Mouse (Mus musculus) CH12F3 (cell line): ENCODE measurements at regions not wholly inside any gene's neighbourhood (a gene's known extent, or its start where the extent isn't known, plus 50 kb on each side); places are given as distances from the start of the nearest gene placed in this dataset.
"Not testable (repeated sequence)": the region's sequence is repeated elsewhere in the genome, so short reads cannot be mapped to it uniquely, and the experiment has no call there.

ENCODE experiments used
- in situ Hi-C: fragments of 300-500 bp; cut with MboI; formaldehyde crosslinking; loops from 2 replicates; pipeline ENCODE4 v1.14.3; 2020; ENCODE audit warnings: low sequenced_read_pairs

DNA sequence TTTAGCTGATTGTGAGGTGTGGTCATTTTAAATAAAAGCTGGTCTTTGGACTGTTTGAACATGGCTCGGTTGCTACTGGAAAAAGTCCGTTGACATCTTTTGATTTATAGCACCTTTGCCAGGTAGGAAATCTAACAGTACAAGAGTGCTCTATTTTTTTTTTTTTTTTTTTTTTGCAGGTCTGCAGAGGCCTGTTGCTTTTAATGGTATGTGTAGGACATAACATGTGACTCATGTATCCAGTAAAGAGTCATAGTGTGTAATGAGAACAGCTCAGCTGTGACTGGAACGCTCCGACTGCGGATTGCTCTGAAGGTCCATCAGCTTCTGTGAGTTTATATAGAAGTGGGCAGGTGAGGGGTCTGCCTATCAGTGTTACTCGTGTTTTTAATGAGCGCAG lies 190.0 kb upstream of the Tmem45b start:
- in situ Hi-C loops: no loop called here

DNA sequence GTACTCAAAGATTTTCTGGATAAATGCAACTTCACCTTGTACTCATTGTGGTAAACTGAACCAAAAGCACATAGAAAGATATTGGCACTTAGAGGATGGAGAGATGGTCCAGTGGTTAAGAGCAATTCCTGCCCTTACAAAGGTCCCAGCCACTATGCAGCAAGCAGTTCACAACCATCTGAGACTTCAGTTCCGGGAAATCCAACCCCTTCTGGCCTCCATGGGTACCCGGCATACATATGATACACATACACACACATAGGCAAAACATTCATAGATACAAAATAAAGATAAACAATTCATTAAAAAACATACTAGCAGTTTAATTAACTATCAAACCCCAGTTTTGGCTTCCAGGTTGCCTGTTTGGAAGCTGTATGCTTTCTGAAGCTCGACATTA lies 189.5 kb upstream of the Tmem45b start:
- in situ Hi-C loops: no loop called here

DNA sequence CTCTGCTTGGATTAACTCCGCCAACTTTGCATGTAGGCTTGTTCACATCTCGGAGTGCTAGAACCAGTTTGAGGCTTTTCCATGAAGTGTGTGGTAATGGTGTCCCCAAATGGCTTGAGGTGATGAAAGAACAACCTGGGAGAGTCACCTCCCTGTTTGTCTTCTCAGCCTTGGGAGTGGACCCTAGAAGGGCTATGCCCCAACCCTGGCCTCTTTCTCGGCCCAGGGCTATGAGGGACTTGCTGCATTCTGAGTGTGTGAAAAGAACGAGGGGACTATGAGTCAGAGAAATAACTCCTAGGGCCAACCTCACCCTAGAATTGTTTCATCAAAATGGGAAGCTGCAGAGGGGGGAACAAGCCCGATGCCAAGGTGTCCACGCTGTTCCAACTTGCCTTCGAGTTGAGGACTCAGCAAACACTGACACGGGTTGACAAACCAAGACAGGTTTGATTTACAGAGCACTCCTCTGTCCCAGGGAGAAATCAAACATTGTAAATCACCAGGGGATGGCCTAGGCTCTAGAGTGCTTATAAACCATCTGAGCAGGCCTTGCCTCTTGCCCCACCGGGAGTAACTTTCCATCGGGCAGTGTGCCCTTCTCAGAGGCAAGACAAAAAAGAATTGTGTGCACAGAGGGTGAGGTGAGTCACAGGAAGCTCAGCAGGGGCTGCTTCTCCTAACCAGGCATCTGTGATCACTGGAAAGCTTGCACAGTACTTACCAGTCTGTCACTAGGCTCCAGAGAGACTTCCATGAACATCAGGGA lies 186.3 kb upstream of the Tmem45b start:
- in situ Hi-C loops: no loop called here

DNA sequence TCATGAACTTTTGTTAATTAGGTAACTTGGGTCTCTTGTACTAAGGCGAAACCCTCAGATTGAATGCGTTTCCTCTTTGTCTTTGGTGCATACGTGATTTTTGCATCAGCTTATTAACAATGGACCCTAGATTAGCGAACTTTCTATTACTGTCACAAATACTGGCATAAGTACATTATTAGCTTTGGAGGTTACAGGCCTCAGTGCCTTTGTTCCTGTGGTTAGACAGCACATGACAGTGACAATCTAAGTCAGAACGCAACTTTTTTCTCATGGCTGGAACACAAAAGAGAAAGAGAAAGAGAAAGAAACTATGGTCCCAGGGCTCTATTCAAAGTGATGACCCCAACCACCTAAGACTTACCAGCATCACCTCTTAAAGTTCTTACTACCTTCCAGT lies 184.8 kb upstream of the Tmem45b start:
- in situ Hi-C loops: no loop called here

DNA sequence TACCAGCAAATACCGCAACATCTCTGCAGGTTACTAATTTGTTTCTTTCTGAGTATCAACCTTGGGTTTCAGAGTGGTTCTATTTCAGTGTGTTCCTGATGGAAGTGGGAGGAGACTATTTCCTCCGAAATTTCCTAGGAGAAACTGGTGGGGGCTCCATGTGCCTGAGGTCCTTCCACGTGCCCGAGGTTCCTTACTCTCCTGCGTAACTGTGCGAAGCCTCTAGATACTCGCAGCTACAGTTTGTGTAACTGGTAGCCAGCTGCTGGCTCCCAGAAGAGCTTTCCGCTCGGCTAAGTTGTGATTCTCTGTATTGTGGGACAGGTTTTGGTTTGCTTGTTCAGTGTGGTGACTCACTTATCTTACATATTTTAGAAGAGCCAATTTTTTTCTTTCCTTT lies 184.3 kb upstream of the Tmem45b start:
- in situ Hi-C loops: no loop called here

DNA sequence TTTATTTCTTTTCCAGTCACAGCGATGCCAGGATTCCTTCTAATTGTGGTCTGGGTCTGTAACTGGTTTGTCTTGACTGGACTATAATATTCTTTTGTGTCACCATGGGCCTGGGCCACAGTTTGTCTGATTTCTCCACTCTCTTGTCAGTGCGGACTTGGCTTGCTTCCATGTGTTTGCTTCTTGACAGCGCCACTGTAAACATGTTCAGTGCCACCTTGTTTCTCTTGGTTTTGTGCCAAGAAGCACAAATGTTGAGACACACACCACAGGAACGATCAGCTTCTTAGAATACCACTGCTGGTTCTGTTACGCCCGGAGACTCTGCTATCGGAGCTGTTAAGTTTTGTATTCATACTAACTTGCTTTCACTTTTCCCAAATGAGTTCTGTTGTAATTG lies 180.9 kb upstream of the Tmem45b start:
- in situ Hi-C loops: no loop called here

DNA sequence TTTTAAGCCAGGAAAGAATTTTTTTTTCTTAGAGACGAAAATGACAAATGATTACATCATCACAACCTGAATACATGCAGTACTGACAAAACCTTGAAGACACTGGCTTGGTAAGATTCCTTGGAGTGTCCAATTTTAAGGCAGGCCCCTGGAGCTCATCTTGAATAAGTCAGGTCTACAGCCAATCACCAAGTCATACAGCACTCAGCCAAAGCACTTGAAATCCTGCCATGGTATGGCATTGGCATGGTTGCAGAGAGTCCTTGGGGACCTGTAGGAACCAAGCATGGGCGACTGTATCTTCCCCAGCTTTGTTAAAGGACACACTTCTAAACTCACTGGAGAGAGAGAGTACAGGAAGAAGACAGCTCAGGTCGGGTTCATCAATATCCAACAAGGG lies 179.8 kb upstream of the Tmem45b start:
- in situ Hi-C loops: no loop called here

DNA sequence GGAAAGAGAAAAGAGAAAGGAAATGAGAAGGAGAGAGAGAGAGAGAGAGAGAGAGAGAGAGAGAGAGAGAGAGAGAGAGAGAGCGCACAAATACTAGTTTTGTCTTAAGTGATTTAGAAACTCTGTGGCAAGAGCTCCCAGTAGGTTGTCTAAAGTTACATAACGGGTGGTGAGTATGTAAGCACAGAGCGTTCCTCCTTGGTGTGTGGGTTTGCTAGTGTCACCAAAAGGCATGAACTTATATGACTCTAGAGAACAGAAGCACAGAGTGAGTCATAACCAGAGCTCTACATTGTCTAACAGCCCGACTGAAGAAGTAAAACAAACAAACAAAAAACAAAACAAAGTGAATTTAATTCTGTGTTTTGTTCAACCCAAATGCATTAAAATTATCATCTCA lies 177.9 kb upstream of the Tmem45b start:
- in situ Hi-C loops: no loop called here

DNA sequence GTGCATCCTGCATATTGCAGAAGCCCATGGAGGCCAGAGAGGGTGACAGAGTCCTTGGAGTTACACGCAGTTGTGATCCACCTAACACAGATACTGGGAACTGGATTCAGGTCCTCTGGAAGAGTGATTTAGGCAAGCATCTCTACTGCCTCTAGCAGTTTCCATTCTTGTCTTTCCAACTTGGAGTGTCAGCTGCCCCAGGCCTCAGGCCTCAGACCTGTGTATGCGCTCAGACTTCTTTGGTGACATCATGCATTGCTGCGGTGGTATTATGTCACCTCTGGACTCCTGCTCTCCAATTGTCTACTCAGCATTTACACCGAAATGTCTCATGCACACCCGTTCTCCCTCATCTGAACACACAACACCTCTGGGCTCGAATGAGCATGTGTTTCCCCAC lies 164.0 kb upstream of the Tmem45b start:
- in situ Hi-C loops: no loop called here

DNA sequence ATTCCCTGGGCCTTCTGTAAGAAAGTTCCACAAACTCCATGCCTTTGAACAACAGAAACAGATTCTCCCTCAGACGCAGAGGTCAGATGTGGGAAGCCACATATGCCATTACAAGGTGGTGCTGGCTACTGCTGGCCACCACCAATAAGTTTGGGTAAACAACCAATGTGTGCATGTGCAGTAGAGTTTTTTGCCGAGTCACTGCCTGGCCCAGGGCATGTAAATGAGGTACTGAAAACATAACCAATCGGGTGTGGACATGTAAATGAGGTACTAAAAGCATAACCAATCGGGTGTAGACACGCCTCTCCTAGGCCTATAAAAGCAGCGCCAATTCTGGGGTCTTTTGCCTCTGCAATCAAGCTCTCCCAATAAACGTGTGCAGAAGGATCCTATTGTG lies 157.3 kb upstream of the Tmem45b start:
- in situ Hi-C loops: not testable (repeated sequence)

DNA sequence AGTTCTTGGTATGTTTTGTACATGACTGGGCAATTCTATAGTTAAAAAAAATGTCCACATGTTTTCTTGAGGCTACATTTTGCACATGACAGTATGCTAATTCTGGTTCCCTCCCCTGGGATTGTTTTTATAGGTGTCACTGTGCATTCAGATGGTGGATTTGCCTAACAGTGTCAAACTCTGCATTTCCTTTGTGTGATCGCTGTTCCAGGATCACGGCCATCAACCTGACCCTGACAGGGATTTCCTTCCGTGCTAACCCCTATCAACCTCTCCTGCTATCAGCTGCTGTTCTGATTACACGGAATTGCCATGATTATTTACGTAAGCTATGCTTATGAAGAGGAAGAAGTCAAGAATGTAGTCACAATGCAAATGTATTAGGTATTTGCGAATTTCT lies 155.1 kb upstream of the Tmem45b start:
- in situ Hi-C loops: no loop called here

DNA sequence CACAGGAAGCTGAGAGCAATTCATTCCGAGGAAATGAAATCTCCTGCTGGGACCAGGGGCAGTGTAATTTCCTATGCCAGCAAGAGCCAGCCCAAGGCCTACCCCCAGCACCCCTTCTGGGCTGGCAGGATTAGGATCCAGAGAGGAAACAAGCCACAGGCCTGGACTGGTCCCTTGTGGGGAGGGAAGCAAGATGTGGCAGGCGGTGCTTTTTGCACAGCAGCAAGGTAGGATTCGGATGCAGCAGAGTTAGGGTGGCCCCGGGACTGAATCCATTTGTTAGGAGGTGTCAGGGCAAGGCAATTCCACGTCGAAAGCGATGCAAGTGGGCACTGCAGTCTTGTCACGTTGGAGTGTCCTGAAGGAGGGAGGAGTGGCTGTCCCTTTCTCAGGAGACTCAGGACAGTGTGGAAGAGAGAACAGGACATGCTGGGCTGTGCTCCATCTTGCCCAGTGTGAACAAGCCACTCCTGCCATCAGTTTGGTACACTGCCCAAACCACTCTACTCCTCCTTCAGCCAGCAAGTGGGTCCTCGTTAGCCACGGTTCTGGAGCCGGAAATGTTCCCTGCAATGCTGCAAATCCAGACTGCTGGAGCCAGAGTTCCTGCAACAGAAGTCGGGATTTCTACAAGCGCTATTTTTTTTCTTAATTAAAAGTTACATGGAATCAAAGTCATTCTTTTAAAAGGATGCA lies 150.1 kb upstream of the Tmem45b start:
- in situ Hi-C loops: no loop called here

DNA sequence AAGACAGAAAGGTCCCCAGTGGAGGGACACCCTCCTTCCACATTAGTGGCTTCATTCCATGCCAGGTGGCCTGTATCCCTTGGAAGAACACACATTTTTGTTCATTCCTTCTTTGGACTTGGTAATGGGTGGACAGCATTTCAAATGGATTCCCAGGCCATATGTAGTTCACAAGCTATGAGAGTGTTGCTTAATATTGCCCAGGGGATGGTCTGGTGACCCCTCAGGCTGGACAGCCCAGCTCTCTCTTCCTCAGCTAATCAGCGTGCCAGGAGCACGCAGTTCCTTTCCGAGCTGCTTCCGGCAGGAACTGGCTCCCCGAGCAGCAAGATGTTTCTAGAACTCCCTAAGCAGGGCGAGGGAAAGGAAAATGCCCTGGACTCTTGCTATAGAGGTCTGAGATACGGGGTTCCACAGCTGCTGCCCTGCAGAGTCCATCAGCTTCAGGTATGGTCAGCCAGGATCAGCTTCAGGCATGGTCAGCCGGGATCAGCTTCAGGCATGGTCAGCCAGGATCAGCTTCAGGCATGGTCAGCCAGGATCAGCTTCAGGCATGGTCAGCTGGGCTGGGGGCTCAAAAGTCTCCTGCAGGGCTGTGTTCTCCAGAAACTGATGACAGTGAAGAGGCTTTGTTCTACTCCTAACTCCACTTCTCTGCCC lies 146.9 kb upstream of the Tmem45b start:
- in situ Hi-C loops: no loop called here

DNA sequence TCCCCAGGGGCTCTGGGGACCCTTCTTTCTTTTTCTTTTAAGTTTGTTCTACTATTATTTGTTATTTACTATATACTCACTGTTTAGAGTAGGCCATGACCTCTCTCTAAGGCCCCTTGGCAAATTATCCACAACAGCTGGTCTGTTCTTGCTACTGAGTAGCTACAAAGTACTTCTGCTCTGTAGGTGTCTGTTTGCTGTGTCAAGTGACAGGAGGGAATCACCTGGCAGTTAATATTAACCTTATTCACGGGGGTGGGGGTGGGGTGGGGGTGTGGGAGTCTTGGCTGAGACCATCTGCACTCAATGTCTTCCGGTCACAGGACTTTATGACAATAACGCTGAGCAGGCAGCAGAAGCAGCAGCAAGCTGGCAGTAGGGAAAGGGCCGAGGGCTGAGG lies 146.4 kb upstream of the Tmem45b start:
- in situ Hi-C loops: no loop called here

DNA sequence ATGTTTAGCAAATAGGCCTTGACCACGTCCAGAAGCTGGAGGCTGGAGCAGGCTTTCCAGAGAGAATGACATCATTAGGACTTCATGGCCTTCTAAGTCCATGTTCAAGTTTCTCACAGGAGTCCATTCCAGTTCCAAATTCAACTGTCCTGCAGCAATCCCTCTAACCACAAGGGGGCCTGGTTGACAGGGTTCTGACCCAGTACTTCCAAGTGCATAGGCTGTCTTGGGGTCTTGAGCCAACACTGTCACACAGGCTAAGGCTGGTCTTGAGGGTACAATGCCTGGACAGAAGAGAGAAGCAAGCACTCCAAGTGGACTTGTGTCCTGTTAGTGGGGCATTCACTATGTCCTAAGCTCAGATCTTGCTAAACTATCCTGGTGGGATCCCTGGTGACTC lies 145.9 kb upstream of the Tmem45b start:
- in situ Hi-C loops: no loop called here

DNA sequence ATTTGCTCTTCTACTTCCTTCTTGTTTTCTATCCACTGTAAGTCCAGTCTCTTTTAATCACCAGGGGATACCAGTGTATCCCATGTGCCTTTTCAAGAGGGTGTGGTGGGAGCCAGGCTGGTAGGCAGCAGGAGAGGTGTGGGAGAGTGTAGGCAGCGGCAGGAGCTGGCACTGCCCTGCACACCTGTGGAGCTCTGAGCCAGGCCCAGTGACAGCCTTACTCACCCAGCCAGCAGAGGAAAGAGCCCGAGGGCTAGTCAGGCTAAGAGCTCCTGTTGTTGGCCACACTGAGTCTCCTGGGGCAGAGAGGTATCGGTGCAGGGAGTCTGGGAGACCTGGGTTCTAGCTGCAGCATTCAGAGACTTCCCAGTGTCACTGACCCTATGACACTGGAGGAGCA lies 145.5 kb upstream of the Tmem45b start:
- in situ Hi-C loops: no loop called here

DNA sequence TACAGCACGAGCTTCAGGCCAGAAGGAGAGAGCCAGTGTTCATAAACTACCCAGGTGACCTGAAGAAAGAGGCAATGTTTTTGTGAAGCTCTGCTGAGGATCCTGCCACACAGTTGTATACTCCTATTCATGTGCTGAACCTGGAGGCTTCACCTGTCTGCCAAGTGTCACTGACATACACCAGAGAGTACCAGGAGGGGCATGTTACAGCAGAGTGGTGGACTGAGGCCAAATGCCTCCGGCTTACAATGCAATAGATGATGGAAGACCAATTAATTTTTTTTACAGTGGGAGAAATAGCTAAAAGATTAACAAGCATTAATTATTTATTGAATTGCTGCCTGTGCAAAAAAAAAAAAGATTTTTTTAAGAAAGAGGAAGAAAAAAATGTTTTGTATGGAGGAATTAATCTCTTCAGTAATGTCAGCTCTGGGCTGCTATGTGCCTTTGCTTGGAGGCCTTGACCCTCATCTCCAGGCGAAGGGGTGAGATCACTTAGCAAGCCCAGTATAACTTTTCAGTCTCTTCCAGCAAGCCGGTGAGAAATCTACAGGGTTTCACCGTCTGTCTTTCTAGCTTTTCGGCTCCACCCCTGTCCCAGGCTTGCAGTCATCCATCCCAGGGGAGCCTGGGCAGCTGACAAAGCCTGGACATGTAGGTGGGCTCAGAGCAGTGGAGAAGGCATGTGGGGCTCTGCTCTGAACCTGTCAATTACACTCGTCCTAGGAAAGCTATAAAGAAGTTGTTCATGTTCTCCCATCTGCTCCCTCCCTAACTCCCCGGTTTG lies 144.0 kb upstream of the Tmem45b start:
- in situ Hi-C loops: no loop called here

DNA sequence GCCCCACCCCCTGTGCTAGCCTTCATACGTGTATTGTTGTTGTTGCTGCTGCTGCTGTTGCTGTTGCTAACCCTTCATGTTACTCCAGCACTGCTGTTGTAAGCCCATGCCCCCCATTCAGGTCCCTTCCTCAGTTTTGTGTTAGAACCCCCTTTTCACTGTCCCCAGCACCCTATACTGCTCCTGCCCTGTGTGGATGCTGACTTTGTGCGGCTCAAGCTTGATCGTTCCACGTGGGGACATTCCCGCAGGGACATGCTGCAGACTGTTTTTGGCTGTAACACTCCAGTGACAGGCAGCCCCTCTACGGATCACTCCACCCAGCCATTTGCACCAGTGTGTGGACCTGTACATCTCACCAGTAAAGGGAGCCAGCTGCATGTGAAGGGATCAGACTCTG lies 142.7 kb upstream of the Tmem45b start:
- in situ Hi-C loops: no loop called here

DNA sequence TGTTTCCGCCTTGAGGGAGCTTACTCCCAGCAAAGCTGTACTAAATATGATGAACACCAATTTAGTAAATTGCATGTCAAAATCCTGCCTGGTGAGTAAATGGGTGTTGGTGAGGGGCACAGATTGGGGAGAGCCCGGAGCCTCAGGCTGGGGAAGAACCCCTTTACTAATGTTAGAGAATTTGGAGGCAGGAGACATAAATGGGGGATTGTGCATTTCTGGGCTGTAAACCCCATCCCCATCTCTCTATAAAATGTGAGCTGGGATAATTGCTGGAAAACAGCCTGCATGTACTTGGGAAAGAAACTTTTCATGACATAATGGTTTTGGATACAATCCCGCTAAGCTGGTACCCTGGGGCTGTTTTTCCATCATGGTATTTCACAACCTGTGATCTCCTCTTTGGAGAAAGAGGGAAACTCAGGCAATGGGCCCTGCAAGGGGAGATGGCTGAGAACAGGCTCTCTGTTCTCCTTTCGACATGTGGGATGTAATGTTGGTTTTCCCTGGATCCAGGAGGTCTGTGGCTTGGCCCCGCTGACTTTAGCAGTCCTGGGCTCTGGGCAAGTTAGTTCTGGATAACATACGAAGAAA lies 140.3 kb upstream of the Tmem45b start:
- in situ Hi-C loops: no loop called here

DNA sequence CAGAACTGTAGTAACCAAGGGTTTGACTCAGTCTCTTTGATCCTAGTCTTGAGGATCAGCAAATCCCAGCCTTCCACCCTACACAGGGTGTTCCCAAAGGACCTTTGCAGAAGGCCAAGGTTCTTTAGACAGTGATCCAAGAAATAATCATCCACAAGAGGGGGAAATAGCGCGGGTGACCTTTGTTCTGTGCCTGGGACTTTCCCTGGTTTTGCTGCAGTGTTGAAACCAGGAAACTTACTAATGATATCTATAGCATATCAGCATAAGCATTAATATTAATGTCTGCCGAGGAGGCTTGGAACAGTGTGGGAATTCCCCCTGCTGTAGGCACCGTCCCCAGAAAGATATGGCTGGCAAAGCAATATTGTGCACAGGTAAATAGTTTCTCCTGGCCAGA lies 138.4 kb upstream of the Tmem45b start:
- in situ Hi-C loops: no loop called here

DNA sequence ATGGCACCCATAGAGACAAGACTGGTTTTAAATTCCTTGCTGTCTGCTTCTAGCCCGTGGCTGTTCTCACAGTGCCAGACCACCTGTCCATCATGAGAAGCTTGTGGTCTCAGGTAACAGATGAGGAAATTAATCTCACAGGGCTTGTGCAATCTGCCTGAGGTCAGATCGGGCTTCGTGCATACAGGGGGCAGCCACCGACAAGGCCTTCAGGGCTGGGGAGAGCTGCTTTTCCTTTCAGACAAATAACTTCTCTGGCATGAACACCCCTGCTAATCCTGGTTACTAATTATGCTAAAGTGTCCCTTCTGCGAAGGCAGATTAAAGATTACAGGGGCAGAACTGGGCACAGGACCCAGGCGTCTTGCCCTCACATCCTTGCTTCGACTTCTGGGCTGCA lies 130.8 kb upstream of the Tmem45b start:
- in situ Hi-C loops: no loop called here
